Mouse (Mus musculus) MEL (cell line): ENCODE data around the gene Adamtsl1. TPM values are rescaled to one million over a fixed set of nuclear protein-coding genes. Genes with fewer than 3 reads are reported as not detected.

Experiments
- DNase-seq: peaks from one replicate; pipeline ENCODE4 v3.0.0; 2011; ENCODE audit warnings: low read depth, low spot score
- H3K27ac ChIP-seq: 2 replicates; pipeline ENCODE4 v1.5.1; 2012; ENCODE audit warnings: low read depth, mild to moderate bottlenecking, control low read depth, low read length, moderate library complexity; ENCODE audit not compliant: control insufficient read depth
- H3K27me3 ChIP-seq, 2 experiments: fragments of 150-350 bp in 1 of 2; sonication (generic) in 1 of 2; 2 replicates each; pipeline ENCODE4 v1.6.1; 2012; ENCODE audit warnings: low read length in 2 of 2, mild to moderate bottlenecking in 2 of 2, improper control_type of control experiment in 1 of 2, moderate library complexity in 1 of 2; ENCODE audit not compliant: insufficient read depth in 2 of 2, control insufficient read depth in 1 of 2
- H3K36me3 ChIP-seq, 2 experiments: 2 replicates each; pipeline ENCODE4 v1.6.1; 2012 to 2014; ENCODE audit warnings: low read length in 2 of 2, improper control_type of control experiment in 1 of 2, inconsistent platforms in 1 of 2, mild to moderate bottlenecking in 1 of 2; ENCODE audit not compliant: insufficient read depth in 2 of 2, control insufficient read depth in 1 of 2
- H3K4me1 ChIP-seq, 2 experiments: fragments of 150-350 bp in 1 of 2; sonication (generic) in 1 of 2; 2 replicates each; pipeline ENCODE4 v1.6.1; 2012; ENCODE audit warnings: low read length in 2 of 2, improper control_type of control experiment in 1 of 2, mild to moderate bottlenecking in 1 of 2; ENCODE audit not compliant: insufficient read depth in 2 of 2, control insufficient read depth in 1 of 2
- H3K4me3 ChIP-seq, 2 experiments: fragments of 150-350 bp in 1 of 2; sonication (generic) in 1 of 2; 2 replicates each; pipeline ENCODE4 v1.5.1; 2012; ENCODE audit warnings: low read depth in 2 of 2, low read length in 2 of 2, mild to moderate bottlenecking in 2 of 2, moderate library complexity in 2 of 2, control low read depth in 1 of 2, improper control_type of control experiment in 1 of 2; ENCODE audit not compliant: control insufficient read depth in 1 of 2, insufficient read depth in 1 of 2
- H3K79me2 ChIP-seq: 2 replicates; pipeline ENCODE4 v1.6.1; 2012; ENCODE audit warnings: mild to moderate bottlenecking, low read length, moderate library complexity; ENCODE audit not compliant: control insufficient read depth, poor library complexity, insufficient read depth
- H3K9ac ChIP-seq: 2 replicates; pipeline ENCODE4 v1.6.1; 2012; ENCODE audit warnings: low read depth, mild to moderate bottlenecking, control low read depth, low read length, moderate library complexity; ENCODE audit not compliant: control insufficient read depth, poor library complexity, severe bottlenecking
- H3K9me3 ChIP-seq: fragments of 150-350 bp; sonication (generic); replicated peaks from 2 replicates; pipeline ENCODE4 v1.6.1; 2012; ENCODE audit warnings: mild to moderate bottlenecking, low read length, improper control_type of control experiment, moderate library complexity; ENCODE audit not compliant: insufficient read depth
- CHD1 ChIP-seq: IDR thresholded peaks from 2 replicates; pipeline ENCODE4 v1.6.1; 2012; ENCODE audit warnings: low read depth, mild to moderate bottlenecking, inconsistent platforms, low read length, improper control_type of control experiment
- CHD2 ChIP-seq: IDR thresholded peaks from 2 replicates; pipeline ENCODE4 v1.6.1; 2011; ENCODE audit warnings: low read length, improper control_type of control experiment
- EP300 ChIP-seq, 2 experiments: IDR thresholded peaks; 2 replicates each; pipeline ENCODE4 v1.6.1; 2011; ENCODE audit warnings: improper control_type of control experiment in 2 of 2, low read length in 2 of 2, low read depth in 1 of 2, mild to moderate bottlenecking in 1 of 2
- GABPA ChIP-seq: IDR thresholded peaks from 2 replicates; pipeline ENCODE4 v1.6.1; 2012; ENCODE audit warnings: low read depth, mild to moderate bottlenecking, inconsistent platforms, low read length, improper control_type of control experiment, moderate library complexity
- HCFC1 ChIP-seq: IDR thresholded peaks from 2 replicates; pipeline ENCODE4 v1.6.1; 2012; ENCODE audit warnings: low read depth, mild to moderate bottlenecking, inconsistent platforms, low read length, improper control_type of control experiment, moderate library complexity
- JUND ChIP-seq: IDR thresholded peaks from 2 replicates; pipeline ENCODE4 v1.6.1; 2011; ENCODE audit warnings: low read depth, mild to moderate bottlenecking, improper control_type of control experiment, low read length
- MAFK ChIP-seq: IDR thresholded peaks from 2 replicates; pipeline ENCODE4 v1.6.1; 2011; ENCODE audit warnings: low read depth, mild to moderate bottlenecking, low read length, improper control_type of control experiment, borderline replicate concordance
- MAZ ChIP-seq: IDR thresholded peaks from 2 replicates; pipeline ENCODE4 v1.6.1; 2012; ENCODE audit warnings: low read depth, mild to moderate bottlenecking, inconsistent platforms, low read length, improper control_type of control experiment
- MXI1 ChIP-seq: IDR thresholded peaks from 2 replicates; pipeline ENCODE4 v1.6.1; 2011; ENCODE audit warnings: mild to moderate bottlenecking, low read depth, low read length, improper control_type of control experiment
- NELFE ChIP-seq: IDR thresholded peaks from 2 replicates; pipeline ENCODE4 v1.6.1; 2011; ENCODE audit warnings: low read depth, low read length, improper control_type of control experiment
- RAD21 ChIP-seq: IDR thresholded peaks from 2 replicates; pipeline ENCODE4 v1.6.1; 2011; ENCODE audit warnings: mild to moderate bottlenecking, low read depth, low read length, improper control_type of control experiment
- RCOR1 ChIP-seq: IDR thresholded peaks from 2 replicates; pipeline ENCODE4 v1.6.1; 2012; ENCODE audit warnings: low read depth, mild to moderate bottlenecking, inconsistent platforms, low read length, improper control_type of control experiment
- SIN3A ChIP-seq: IDR thresholded peaks from 2 replicates; pipeline ENCODE4 v1.6.1; 2012; ENCODE audit warnings: low read length, improper control_type of control experiment, inconsistent platforms
- TBP ChIP-seq: IDR thresholded peaks from 2 replicates; pipeline ENCODE4 v1.8.0; 2011; ENCODE audit warnings: low read depth, low read length, improper control_type of control experiment
- TCF12 ChIP-seq: IDR thresholded peaks from 2 replicates; pipeline ENCODE4 v1.6.1; 2014; ENCODE audit warnings: low read depth, mild to moderate bottlenecking, inconsistent platforms, low read length, improper control_type of control experiment, moderate library complexity
- ZC3H11A ChIP-seq: IDR thresholded peaks from 2 replicates; pipeline ENCODE4 v1.6.1; 2012; ENCODE audit warnings: low read depth, mild to moderate bottlenecking, inconsistent platforms, low read length, improper control_type of control experiment
- ZKSCAN1 ChIP-seq: IDR thresholded peaks from 2 replicates; pipeline ENCODE4 v1.6.1; 2012; ENCODE audit warnings: low read depth, mild to moderate bottlenecking, inconsistent platforms, low read length, improper control_type of control experiment, moderate library complexity
- ZNF384 ChIP-seq: IDR thresholded peaks from 2 replicates; pipeline ENCODE4 v1.6.1; 2012; ENCODE audit warnings: low read depth, mild to moderate bottlenecking, inconsistent platforms, low read length, improper control_type of control experiment
- polyA plus RNA-seq, 2 experiments: library from polyadenylated mRNA; stranded (reverse) in 1 of 2; unstranded in 1 of 2; fragments of >175 nt in 1 of 2; fragments of >200 nt in 1 of 2; gene quantifications; 2 replicates each; pipeline versions ENCODE4 v1.2.1 to v1.2.4; 2012; ENCODE audit warnings: low replicate concordance in 2 of 2, low read depth in 1 of 2; ENCODE audit not compliant: insufficient read length in 2 of 2, insufficient read depth in 1 of 2, missing spikeins in 1 of 2
- total RNA-seq: library from RNA; depleted of rRNA; stranded (reverse); fragments of 300-350 nt; gene quantifications from 2 replicates; pipeline ENCODE4 v1.2.3, GENCODE M21; 2012

The Adamtsl1 gene
- total and polyA plus RNA-seq, 3 experiments, result not detected

- Histone ChIP-seq H3K27me3 (no peaks in the 10 kb centered on the region), H3K36me3 (no peaks in the 10 kb centered on the region), H3K4me1 (no peaks in the 10 kb centered on the region), H3K27ac (no peak overlapping the region), H3K9me3 (no peaks in the 10 kb centered on the region), H3K4me3 (no peak overlapping the region), H3K79me2 (no peaks in the 10 kb centered on the region), H3K9ac (no peak overlapping the region)
- no peak for TF ChIP-seq RAD21
- no peak for TF ChIP-seq CHD2
- no peak for TF ChIP-seq MAZ
- TF ChIP-seq MXI1, result no peak
- TF ChIP-seq RCOR1, result no peak
- no peak for TF ChIP-seq ZKSCAN1
- TF ChIP-seq ZNF384, result no peak
- no peak for TF ChIP-seq SIN3A
- no peak for TF ChIP-seq NELFE
- TF ChIP-seq HCFC1, result no peak
- TF ChIP-seq TBP, result no peak
- TF ChIP-seq ZC3H11A, result no peak
- no peak for TF ChIP-seq MAFK
- no peak for TF ChIP-seq CHD1
- no peak for DNase-seq
These were observed 465.2 kb downstream of the Adamtsl1 start for GRCm38 (mm10) chr4:85979206-85979605.

- Histone ChIP-seq H3K4me1 (no peaks in the 10 kb centered on the region), H3K4me3 (no peak overlapping the region), H3K36me3 (no peaks in the 10 kb centered on the region), H3K79me2 (no peaks in the 10 kb centered on the region), H3K27me3 (no peaks in the 10 kb centered on the region), H3K9ac (no peak overlapping the region), H3K9me3 (no peaks in the 10 kb centered on the region), H3K27ac (no peak overlapping the region)
- DNase-seq, result no peak
- TF ChIP-seq EP300 (IDR thresholded peaks at IDR 0.05; ENCODE audit: low read depth in 1 of 2, low read length in 2 of 2) (no peak), ZC3H11A (no peak), NELFE (no peak), ZNF384 (no peak), GABPA (no peak), TBP (no peak)
These were observed 492.6 kb downstream of the Adamtsl1 start for GRCm38 (mm10) chr4:86006596-86006995.

GRCm38 (mm10) chr4:86013640-86014039, 499.7 kb downstream of the Adamtsl1 start:
- TF ChIP-seq ZKSCAN1 (no peak), TBP (no peak), HCFC1 (no peak), TCF12 (no peak), JUND (no peak)
- TF ChIP-seq, all 39 proteins: peak for 0
- Histone ChIP-seq H3K79me2 (no peaks in the 10 kb centered on the region), H3K27me3 (no peaks in the 10 kb centered on the region)

More at GRCm38 (mm10) chr4:86013640-86014039, 499.7 kb downstream of the Adamtsl1 start:
- H3K4me1 ChIP-seq, result no peaks in the 10 kb centered on the region
- H3K27ac ChIP-seq, result no peak overlapping the region
- H3K9me3 ChIP-seq, result no peaks in the 10 kb centered on the region
- no peak for DNase-seq
- no peak overlapping the region for H3K9ac ChIP-seq
- H3K4me3 ChIP-seq, result no peak overlapping the region
- H3K36me3 ChIP-seq, result no peaks in the 10 kb centered on the region
